Mouse (Mus musculus): ENCODE data around the gene Dhx37.
"Not testable (repeated sequence)": the region's sequence is repeated elsewhere in the genome, so short reads cannot be mapped to it uniquely, and the experiment has no call there.

Gene Dhx37

DNA sequence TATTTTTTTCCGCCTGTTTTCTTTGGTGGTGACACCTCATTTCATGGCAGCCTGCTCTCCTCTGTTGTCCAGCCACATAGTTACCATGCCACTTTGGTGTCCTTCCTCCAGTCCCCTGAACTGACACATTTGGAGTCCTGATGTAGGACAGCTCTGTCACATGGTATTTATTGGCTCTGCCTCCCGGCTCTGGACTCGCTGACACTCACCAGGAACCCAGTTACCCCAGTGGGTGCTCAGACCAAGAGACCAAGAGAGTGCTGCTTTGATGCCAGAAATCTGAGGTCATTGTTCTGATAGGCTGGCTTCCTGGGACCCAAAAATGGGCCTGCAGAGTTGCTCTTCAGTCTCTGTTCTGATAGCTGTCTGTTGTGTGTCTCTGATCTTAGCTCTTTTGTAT is 14.1 kb upstream of the Dhx37 start:
- DNase-seq (ENCODE audit: low spot score), result peak; percentile 24

DNA sequence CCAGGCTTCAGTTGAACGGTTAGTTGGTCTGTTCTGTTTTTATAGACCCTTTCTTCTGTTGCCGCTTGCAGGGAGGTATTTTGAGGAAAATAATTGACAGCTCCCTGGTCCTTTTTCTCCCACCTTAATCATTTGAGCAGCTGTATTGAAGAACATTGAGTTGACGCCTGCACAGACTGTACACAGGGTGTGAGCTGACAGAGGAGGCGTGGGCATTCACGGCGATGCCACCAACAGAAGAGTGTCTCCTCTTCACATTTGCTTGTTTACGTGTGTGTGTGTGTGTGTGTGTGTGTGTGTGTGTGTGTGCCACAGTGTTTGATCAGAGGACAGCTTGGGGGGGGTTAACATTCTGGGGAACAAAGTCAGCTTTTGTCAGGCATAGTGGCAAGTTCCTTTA is 12.4 kb upstream of the Dhx37 start:
- DNase-seq (ENCODE audit: low spot score), result no peak

DNA sequence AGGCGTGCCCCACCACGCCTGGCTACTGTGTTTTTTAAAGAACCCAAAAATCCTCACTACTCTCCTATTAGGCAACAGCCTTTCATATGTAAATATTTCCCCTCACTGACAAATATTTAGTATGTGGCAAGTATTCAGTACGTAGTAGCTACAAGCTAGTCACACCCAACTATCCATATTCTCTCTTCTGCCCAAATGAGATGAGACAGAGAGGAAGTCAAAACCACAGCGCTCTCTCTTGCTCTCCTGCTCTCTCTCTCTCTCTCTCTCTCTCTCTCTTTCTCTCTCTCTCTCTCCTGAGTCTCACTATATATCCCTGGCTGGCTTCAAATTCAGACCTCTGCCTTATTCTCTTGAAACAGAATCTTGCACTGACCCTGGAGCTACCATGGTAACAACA is 10.6 kb upstream of the Dhx37 start:
- no peak for DNase-seq (ENCODE audit: low spot score)

DNA sequence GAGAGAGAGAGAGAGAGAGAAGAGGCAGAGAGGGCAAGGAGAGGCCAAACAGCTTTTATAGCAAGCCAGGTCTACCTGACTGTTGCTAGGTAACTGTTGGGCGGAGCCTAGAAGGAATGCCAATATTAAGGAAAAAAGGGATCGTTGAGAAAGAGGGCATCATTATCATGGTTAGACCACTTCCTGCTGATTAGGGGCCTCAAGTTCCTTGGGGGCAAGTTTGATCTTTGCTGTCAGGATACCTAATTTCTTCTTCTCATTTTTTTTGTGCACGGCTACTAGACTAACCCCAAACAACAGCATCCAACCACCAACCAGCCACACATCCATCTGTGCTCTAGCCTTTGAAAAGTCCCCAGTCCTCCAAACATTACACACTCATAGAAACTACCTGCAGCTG is 10.0 kb upstream of the Dhx37 start:
- no peak for DNase-seq (ENCODE audit: low spot score)

DNA sequence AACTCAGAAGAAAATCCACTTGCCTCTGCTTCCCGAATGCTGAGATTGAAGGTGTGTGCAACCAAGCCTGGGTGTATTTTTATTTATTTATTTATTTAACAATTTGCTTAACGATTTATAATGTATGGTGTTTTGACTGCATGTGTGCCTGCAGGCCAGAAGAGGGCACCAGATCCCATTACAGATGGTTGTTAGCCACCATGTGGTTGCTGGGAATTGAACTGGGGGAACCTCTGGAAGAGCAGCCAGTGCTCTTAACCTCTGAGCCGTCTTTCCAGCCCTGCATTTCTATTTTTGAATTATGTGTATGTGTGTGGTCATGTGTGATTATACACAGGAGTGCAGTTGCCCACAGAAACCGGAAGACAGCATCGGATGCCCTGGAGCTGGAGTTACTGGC is 9.4 kb upstream of the Dhx37 start:
- DNase-seq (ENCODE audit: low spot score), result no peak

DNA sequence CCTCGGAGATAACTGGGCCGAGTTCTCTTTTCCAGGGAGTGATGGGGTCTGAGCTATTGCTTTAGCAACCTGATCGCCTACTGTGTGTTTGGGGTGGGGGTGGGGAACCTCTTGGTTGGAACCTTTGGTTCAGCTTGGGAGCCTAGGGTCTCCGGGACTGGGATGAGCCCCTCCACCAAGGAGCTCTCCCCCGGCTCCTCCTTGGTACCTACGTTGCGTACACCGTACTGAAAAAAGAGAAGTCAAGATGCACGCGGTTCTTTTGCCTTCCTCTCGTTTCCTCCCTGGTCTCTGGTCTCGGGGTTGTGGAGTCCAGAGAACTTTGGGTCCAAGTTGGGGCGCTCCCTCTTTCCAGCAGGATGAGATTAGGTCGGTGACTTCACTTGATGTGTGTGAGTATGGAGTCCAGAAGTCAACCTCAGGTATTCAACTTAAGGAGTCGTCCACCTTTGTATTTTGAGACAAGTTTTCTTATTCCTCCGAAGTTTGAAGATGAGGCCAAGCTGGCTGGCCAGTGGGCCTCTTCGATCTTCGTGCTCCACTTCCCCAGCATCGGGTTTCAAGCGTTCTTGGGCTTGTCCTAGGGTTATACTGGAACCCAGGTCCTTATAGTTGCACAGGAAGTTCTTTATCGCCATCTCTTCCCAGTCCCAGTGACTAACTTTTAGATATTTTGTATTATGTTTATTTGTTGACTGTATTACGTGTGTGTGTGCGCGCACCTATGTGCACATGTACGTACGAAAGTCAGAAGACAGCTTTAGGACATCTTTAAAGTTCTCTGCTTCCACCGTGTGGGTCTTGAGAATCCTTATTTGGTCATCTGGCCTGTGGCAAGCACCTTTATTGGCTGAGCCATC is 8.4 kb upstream of the Dhx37 start:
- DNase-seq (ENCODE audit: low spot score), result no peak

DNA sequence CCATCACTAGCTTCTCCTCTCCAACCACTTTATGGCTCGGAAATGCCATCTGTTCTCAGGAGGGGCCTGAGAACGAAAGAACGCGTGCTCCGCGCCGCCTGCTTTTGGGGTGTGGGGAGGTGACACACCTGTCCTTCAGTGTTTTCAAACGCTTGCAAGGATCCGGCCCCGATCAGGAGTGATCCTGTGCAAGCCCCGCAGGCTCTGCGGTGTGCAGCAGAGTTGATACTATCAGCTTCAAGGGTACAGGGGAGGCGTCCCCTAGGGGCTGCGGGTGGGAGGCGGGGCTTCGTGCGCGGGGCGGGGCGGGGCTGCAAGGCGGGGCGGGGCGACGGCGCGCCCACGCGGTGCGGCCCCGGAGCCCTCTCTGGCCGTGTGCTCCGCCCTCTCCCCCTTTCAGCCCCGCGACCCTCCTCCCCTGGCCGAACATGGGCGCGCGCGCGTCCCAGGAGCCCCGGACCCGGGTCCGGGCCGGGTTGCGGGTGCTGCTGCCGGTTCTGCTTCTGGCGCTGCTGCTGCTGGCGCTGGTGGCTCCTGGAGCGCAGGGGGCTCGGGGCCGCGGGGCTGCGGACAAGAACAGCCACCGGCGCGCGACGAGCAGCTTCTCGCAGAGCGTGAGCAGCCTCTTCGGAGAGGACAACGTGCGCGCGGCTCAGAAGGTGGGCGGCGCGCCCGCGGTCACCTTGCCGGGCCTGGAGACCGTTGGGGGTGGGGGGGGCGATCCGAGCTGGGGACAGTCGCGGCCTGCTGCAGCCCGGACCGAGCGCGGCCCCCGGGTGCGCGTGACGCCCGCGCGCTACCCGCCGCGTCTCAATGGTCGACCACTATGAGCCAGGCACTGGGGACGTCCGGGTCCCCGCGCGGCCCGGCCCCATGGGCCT is 7.6 kb upstream of the Dhx37 start, which contains the start of gene Bri3bp:
Gene Bri3bp (plus strand): TSS at position 335 of the 881 bp plus-strand sequence.
- peak; percentile 22 for DNase-seq (ENCODE audit: low spot score)

DNA sequence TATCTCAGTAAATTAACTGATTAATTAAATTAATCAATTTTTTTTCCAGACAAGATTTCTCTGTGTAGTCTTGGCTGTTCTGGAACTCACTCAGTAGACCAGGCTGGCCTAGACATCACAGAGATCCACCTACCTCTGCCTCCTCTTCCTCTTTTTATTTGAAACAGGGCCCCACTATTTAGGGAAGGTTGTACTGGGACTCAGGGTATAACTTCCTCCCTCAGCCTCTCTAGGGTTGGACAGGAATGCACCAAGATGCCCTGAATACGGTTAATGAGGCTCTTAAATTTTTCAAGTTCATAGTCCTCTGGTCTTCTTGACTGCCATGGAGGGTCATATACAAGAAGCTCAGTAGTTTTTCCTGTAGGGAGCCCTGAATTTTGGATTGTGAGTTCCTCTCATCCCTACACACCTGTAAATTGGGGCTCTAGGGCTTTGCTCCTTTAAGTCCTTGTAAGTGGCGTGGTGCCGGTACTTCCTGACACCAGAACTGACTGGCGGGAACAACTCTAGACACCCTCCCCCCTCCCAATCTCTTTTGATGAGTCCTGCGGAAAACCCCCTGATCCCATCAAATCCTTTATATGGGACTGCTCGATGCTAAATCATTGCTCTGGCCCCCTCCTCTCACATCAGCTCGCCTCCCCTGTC is 6.8 kb upstream of the Dhx37 start:
- DNase-seq (ENCODE audit: low spot score), result no peak

DNA sequence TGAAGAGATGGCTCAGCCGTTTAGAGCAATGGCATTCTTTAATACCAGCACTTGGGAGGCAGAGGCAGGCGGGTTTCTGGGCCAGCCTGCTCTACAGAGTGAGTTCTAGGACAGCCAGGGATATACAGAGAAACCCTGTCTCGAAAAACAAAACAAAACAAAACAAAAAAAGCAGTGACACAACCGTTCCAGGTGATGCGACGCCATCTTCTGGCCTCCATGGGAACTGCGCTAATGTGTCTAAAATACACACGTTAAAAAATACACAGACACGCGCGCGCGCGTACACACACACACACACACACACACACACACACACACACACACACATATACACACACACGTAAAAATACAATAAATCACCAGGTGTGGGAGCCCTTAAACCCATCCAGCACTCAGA is 426 bp upstream of the Dhx37 start:
- not testable (repeated sequence) for DNase-seq (ENCODE audit: low spot score)

DNA sequence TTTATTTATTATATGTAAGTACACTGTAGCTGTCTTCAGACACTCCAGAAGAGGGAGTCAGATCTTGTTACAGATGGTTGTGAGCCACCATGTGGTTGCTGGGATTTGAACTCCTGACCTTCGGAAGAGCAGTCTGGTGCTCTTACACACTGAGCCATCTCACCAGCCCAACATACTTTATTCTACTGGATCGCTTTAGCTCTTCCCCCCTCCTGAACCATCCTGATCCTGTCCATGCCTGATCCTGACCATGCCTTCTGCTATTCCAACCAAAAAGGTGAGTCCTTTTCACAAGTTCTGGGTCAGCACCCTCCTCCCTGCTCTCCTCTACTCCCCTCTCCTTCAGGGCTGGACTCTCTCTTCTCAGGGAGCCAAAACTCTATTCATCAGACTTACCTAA is 1.6 kb downstream of the Dhx37 start:
- DNase-seq (ENCODE audit: low spot score), result not testable (repeated sequence)

DNA sequence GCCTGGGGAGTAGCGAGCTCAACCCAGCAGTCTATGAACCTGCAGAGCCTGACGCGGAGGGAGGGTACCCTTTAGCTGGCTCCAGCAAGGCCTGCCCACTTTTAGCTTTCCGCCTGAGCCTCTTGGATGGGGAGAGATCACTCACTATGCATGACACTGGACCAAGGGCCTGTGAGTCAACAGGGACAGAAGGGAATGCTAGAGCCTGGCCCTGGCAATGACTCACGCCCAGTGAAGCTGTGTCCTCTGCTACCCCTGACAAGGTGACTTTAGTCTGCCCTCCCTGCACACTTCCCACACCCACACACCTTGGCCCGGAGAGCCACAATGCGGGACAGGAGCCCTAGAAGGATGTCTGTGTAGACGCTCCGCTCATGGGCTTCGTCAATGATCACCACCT is 7.6 kb downstream of the Dhx37 start:
- no peak for DNase-seq (ENCODE audit: low spot score)

DNA sequence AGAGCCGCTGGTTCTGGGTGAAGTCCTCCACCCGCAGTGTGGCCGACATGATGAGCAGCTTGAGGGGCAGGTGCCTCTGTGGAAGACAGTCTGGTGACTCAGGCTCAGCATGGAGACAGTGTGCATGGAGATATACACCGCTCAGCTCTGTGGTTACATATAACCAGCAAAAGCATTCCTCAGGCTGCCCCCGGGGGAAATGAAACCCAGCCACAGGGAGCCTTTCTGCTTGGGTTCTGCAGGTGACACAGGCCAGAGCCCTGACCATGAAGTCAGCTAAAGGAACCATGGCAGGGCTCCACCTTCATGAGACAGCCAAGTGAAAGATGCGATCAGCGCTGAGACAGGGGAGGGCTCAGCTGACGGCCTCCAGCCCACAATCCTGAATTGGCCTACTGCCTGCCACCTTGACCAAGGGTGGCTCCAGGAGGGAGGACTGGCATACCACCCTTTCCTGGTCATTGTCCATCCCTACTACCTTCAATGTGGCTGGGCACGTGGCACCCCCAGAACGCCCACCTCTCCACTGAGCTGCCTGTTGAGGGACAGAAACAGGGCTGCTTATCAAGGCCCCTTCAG is 8.1 kb downstream of the Dhx37 start:
- DNase-seq (ENCODE audit: low spot score), result no peak

DNA sequence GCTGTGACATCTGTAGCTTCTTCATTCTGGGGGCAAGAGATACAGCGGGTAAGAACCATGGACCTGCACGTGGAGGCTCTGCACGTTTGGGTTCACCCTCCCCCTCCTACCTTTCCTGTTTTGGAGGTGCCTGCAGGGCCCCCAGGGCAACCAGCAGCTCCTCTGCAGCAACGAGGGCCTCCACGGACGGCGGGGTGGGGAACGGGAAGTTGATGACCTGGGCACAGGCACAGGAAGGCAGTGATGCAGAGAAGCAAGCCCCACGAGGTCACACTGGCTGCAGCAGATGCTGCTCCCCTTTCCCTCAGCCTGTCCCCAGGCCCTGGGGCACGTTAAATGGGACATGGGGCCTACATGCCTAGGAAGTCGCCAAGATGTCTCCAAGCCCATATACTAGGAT is 14.8 kb downstream of the Dhx37 start:
- no peak for DNase-seq (ENCODE audit: low spot score)

DNA sequence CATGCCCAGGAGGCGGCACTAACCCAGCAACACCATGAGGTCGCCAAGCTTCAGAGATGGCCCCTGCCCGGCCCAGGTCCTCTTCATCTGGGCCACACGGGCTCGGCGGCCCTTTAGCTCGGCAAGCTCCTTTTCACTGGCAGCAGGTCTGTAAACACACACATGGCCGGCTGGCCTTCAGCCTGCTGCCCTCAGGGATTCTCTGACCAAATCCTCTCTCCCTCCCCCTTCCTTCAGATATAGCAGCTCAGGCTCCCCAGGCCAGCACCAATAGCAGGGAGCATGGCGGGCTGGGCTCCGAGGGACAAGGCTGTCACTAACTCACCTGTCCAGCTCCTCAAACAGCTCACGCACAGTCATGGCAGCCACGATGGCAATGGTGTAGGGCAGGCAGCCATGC is 15.3 kb downstream of the Dhx37 start:
- no peak for DNase-seq (ENCODE audit: low spot score)

DNA sequence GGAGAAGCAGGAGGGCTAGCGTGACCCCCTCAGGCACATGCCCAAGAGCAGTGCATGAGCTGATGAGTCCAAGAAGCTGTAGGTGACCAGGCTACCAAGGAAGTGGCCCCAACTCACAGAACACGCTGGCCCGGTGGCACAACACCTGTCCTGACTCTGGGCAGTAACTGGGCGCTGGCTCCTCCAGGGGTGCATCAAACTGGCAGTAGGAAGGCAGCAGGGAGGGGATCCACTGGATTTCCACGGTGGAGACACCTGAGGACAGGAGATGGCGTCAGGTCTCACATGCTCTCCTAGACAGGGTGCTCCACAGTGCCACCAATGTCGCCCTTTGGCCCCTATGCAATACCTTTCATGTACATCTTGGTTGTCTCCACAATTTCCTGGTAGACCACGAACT is 17.7 kb downstream of the Dhx37 start:
- no peak for DNase-seq (ENCODE audit: low spot score)

DNA sequence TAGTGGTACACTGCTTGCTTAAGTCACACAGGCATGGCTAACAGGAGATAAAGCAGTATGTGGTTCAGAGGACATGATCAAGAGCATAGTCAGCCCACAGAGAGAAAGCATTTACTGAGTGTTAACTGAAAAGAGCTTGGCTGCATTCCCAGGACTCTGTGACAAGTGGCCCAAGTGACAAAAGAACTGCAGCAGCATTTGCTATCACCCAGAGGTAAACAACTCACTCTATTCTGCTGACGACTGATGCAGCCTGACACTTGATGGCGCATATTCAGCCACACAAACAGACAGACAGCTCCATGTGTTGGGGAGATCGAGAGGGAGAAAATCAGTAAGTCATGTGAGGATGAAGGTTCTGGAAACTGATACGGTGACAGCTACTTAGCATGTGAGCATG is 20.2 kb downstream of the Dhx37 start:
- no peak for DNase-seq (ENCODE audit: low spot score)

DNA sequence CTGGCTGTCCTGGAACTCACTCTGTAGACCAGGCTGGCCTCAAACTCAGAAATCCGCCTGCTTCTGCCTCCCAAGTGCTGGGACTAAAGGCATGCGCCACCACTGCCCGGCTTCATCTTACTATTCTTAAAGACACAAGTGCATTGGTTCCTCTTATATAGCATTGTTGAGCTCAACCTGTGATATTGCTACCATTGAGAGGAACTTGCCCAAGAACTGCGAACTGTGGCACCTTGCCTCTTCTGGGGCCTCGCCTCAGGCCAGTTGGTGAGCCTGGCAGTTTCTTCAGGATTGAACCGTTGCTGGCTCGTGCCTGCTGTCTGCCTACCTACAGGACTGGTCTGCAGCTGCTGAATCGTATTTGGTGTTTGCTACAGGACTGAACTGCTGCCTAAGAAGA is 21.4 kb downstream of the Dhx37 start:
- DNase-seq (ENCODE audit: low spot score), result not testable (repeated sequence)

DNA sequence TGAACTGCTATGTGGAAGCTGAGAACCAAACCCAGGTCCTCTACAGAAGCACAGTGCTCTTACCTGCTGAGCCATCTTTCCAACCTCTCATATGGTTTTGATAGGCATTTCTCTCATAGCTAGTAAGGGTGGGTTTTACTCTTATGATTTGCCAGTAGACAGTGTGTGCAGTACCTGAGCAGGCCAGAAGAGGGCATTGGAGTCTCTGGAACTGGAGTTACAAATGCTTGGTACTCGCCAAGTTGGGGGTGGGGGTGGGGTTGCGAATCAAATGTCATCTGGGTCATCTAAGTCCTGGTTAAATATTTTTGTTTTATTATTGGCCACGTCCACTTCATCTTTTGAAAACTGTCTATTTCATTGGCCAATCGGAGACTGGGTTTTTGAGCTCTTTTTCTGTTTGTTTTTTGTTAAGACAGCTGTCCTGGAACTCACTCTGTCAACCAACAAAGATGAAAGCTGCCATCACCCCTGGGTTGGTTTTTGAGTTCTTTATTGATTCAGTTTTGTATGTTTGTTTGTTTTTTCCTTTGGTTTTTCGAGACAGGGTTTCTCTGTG is 21.9 kb downstream of the Dhx37 start:
- peak; percentile 65 for DNase-seq (ENCODE audit: low spot score)

DNA sequence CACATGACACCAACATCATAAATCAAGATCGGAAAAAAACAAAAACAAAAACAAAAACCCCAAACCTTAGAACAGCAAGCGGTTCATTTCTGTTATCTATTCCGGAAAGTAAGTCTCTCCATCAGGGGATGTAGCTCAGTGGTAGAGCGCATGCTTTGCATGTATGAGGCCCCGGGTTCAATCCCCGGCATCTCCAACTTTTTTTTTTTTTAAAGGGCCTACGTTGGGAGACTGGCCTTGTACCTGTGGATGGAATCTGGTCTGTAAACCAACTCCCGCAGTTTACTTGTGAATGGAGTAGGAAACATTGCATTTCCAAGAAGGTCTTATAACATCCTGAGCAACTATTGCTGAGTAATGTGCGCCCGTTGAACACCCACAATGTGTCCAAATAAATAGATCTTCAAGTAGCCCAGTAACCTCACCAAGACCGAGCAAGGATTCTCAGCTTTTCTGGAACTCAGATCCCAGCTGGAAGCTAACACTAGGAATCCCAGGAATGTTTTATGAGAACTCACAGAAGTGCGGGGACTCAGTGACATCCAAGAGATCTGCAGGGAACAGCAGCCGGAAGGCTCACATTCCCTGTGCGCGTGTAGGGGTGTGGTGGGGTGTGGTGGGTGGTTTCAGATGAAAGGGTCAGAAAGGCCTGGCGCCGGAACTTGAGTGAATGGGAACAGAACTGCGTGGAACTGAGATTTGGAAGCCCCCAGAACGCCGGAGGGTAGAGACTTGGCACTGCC is 24.4 kb downstream of the Dhx37 start:
- peak; percentile 78 for DNase-seq (ENCODE audit: low spot score)

DNA sequence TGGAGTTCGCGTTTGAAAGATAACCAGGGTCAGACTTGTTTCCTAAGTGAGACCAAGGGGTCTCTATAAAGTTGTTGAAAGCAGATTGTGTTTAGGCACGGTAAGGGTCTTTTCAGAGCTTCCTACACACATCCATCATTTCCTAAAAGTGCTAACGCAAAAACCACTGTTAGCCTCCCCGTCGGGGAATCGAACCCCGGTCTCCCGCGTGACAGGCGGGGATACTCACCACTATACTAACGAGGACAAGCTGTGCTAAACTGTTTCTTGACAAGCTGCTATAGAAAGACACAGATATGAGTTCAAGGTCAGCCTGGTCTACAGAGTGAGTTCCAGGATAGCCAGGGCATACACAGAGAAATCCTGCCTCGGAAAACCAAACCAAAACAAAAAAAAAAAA is 25.1 kb downstream of the Dhx37 start:
- DNase-seq (ENCODE audit: low spot score), result peak; percentile 93

DNA sequence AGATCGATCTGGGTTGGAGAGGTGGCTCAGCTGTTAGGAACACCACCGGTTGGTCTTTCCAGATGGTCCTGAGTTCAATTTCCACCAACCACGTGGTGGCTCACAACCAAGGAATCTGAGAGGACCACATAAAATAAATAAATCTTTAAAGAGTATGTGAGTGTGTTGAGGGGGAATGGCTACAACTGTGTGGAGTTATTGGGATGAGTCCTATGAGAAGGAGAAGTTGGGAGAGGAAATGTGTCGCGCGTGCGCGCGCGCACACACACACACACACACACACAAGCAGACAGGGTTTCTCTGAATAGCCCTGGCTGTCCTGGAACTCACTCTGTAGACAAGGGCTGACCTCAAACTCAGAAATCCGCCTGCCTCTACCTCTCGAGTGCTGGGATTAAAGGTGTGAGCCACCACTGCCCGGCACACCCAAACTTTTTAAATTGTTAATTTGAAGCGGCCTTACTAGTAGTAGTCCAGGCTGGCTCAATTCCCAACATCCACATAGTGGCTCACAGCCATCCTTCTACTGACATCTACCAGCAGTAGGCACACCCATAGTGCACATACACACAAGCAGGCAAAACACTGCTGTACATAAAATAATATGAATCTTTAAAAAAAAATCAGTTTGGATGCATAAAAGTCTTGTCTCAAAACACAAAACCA is 25.9 kb downstream of the Dhx37 start:
- DNase-seq (ENCODE audit: low spot score), result no peak
